Mouse (Mus musculus): Measurements from ENCODE around the gene 1700129C05Rik. TPM values are rescaled to one million over a fixed set of nuclear protein-coding genes. Genes with fewer than 3 reads are reported as not detected.

Gene 1700129C05Rik
- polyA plus RNA-seq, 1 experiment from 2014 or later = not detected

- 5% methylated on average over 2 of the region's 2 CpGs for WGBS
- no peaks in the 10 kb centered on the region for H3K27me3 ChIP-seq (ENCODE audit: insufficient read depth, low read length)
Observed at GRCm38 (mm10) chr14:59114281-59114680, 28.4 kb downstream of the 1700129C05Rik start.

DNA sequence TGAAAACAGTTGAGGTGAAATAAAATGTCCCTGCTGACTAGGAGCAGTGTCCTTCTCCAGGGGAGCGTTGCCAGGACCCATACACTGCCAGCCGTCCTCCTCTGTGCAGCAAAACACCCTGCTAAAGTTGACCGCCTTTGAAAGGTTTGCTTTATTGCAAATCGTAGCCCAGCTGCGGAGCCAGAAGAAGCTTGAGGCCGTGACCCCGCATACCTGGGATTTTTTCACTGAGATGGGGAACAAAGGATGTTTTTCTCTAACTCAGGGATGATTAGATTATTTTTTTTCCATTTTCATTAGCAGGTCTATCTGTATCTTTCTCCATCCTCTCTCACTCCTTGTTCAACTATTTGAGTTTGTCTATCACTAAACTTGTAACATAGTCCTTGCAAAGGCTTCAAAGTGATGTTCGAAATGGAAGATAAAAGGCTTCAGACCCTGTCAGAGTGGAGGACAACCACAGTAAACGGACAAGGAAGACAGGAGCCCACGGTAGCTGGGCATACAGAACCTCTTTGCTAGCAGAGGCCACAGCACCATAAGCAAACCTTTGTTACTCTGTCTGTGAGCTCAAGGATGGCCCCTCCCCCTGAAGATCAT lies 38.6 kb downstream of the 1700129C05Rik start:
- H3K36me3 ChIP-seq (ENCODE audit: insufficient read depth, low read length) = no peaks in the 10 kb centered on the region
- DNase-seq (ENCODE audit: low spot score) (peak; percentile 9), ATAC-seq (replicated peaks; ENCODE audit: low FRiP score, low read depth) (no peak)
- H3K27ac ChIP-seq = no peak overlapping the region
- WGBS = 26% methylated on average over 10 of the region's 10 CpGs
- H3K4me2 ChIP-seq (ENCODE audit: low read length) = no peak overlapping the region
- 0 out of 2 replicates have a peak, but pooled peaks cover 3% of the 10 kb centered on the region for H3K4me1 ChIP-seq (replicated peaks; ENCODE audit: insufficient read depth, low read length)
- TF ChIP-seq CTCF (IDR thresholded peaks at IDR 0.05; ENCODE audit: low read depth) = no peak
- no peaks in the 10 kb centered on the region; the same call in 1 of the 2 replicates for H3K9me3 ChIP-seq (replicated peaks; ENCODE audit: low read length)
- H3K4me3 ChIP-seq (replicated peaks; ENCODE audit: low read depth, low read length) = no peak overlapping the region
- H3K9ac ChIP-seq (ENCODE audit: low read depth, low read length) = no peak overlapping the region
- H3K27me3 ChIP-seq (ENCODE audit: insufficient read depth, low read length) = no peaks in the 10 kb centered on the region

More at GRCm38 (mm10) chr14:59114281-59114680, 28.4 kb downstream of the 1700129C05Rik start:
- no peak for ATAC-seq (replicated peaks; ENCODE audit: low FRiP score, low read depth)
- Histone ChIP-seq H3K9me3 (replicated peaks; ENCODE audit: low read length) (no peaks in the 10 kb centered on the region), H3K4me2 (ENCODE audit: low read length) (no peak overlapping the region), H3K36me3 (ENCODE audit: insufficient read depth, low read length) (no peaks in the 10 kb centered on the region), H3K4me1 (replicated peaks; ENCODE audit: insufficient read depth, low read length) (no peaks in the 10 kb centered on the region), H3K27ac (no peak overlapping the region), H3K4me3 (replicated peaks; ENCODE audit: low read depth, low read length) (no peak overlapping the region), H3K9ac (ENCODE audit: low read depth, low read length) (no peak overlapping the region)
- TF ChIP-seq CTCF (IDR thresholded peaks at IDR 0.05; ENCODE audit: low read depth) = peak; percentile 60
- peak; percentile 72 for DNase-seq (ENCODE audit: low spot score)

- Histone ChIP-seq H3K36me3 (ENCODE audit: insufficient read depth, low read length) (no peaks in the 10 kb centered on the region), H3K27me3 (ENCODE audit: insufficient read depth, low read length) (no peaks in the 10 kb centered on the region), H3K9me3 (replicated peaks; ENCODE audit: low read length) (no peaks in the 10 kb centered on the region), H3K4me1 (replicated peaks; ENCODE audit: insufficient read depth, low read length) (no peaks in the 10 kb centered on the region), H3K4me3 (replicated peaks; ENCODE audit: low read depth, low read length) (no peak overlapping the region), H3K27ac (no peak overlapping the region), H3K9ac (ENCODE audit: low read depth, low read length) (no peak overlapping the region), H3K4me2 (ENCODE audit: low read length) (no peak overlapping the region)
- DNase-seq (ENCODE audit: low spot score) (no peak), ATAC-seq (replicated peaks; ENCODE audit: low FRiP score, low read depth) (no peak)
- no peak for TF ChIP-seq CTCF (IDR thresholded peaks at IDR 0.05; ENCODE audit: low read depth)
Observed at GRCm38 (mm10) chr14:59093601-59094000, 49.1 kb downstream of the 1700129C05Rik start.

GRCm38 (mm10) chr14:59084396-59084795 lies 58.3 kb downstream of the 1700129C05Rik start:
- no peak overlapping the region for H3K9ac ChIP-seq (ENCODE audit: low read depth, low read length)
- H3K36me3 ChIP-seq (ENCODE audit: insufficient read depth, low read length) = no peaks in the 10 kb centered on the region
- TF ChIP-seq CTCF (IDR thresholded peaks at IDR 0.05; ENCODE audit: low read depth) = peak; percentile 82
- H3K4me1 ChIP-seq (replicated peaks; ENCODE audit: insufficient read depth, low read length) = no peaks in the 10 kb centered on the region
- H3K4me3 ChIP-seq (replicated peaks; ENCODE audit: low read depth, low read length) = no peak overlapping the region
- peak; percentile 69 for DNase-seq (ENCODE audit: low spot score)
- WGBS = 23% methylated on average over 6 of the region's 6 CpGs
- H3K27me3 ChIP-seq (ENCODE audit: insufficient read depth, low read length) = no peaks in the 10 kb centered on the region
- no peak overlapping the region for H3K27ac ChIP-seq
- no peaks in the 10 kb centered on the region for H3K9me3 ChIP-seq (replicated peaks; ENCODE audit: low read length)
- no peak for ATAC-seq (replicated peaks; ENCODE audit: low FRiP score, low read depth)
- no peak overlapping the region for H3K4me2 ChIP-seq (ENCODE audit: low read length)

Other genes starting within 250 kb of the 1700129C05Rik start
- not detected in 2 replicates for gene Gm5142, start 35.9 kb upstream of the 1700129C05Rik start, polyA plus RNA-seq (2015; fragmentation: Nextera tagmentation; extraction: Ambion mirVana)
- gene Rcbtb1, start 58.3 kb upstream of the 1700129C05Rik start, polyA plus RNA-seq (2015; fragmentation: Nextera tagmentation; extraction: Ambion mirVana) = 28.3 and 34.6 TPM in 2 replicates
- not detected in 2 replicates for gene Gm6904, start 117.3 kb upstream of the 1700129C05Rik start, polyA plus RNA-seq (2015; fragmentation: Nextera tagmentation; extraction: Ambion mirVana)
- gene Phf11a, start 154.6 kb upstream of the 1700129C05Rik start, polyA plus RNA-seq (2015; fragmentation: Nextera tagmentation; extraction: Ambion mirVana) = 0.14 and 0.21 TPM in 2 replicates
- 1.6 and 1.7 TPM in 2 replicates for gene Phf11b, start 198.5 kb upstream of the 1700129C05Rik start, polyA plus RNA-seq (2015; fragmentation: Nextera tagmentation; extraction: Ambion mirVana)
- gene Phf11d, start 222.6 kb upstream of the 1700129C05Rik start, polyA plus RNA-seq (2015; fragmentation: Nextera tagmentation; extraction: Ambion mirVana) = 2.8 and 3.1 TPM in 2 replicates